Mouse (Mus musculus) limb, embryonic 10.5 days (tissue): ENCODE measurements around the gene Pidd1. TPM values are rescaled to one million over a fixed set of nuclear protein-coding genes. Genes with fewer than 3 reads are reported as not detected.
A peak's percentile ranks its signal among the peaks of the same experiment; 100 is the strongest.
"Not testable (repeated sequence)": the region's sequence is repeated elsewhere in the genome, so short reads cannot be mapped to it uniquely, and the experiment has no call there.

ENCODE experiments used
- DNase-seq: peaks from one replicate; pipeline ENCODE4 v3.0.0-alpha.2; 2017; ENCODE audit warnings: low spot score
- H3K27ac ChIP-seq: fragments of 300-500 bp; sonication (generic); 2 replicates; pipeline ENCODE4 v1.5.1; 2016; ENCODE audit warnings: mild to moderate bottlenecking
- H3K27me3 ChIP-seq: fragments of 300-500 bp; sonication (generic); 2 replicates; pipeline ENCODE4 v1.6.1; 2016; ENCODE audit warnings: low read depth, mild to moderate bottlenecking; ENCODE audit not compliant: poor library complexity, severe bottlenecking
- H3K36me3 ChIP-seq: fragments of 300-500 bp; sonication (generic); 2 replicates; pipeline ENCODE4 v1.6.1; 2016; ENCODE audit warnings: mild to moderate bottlenecking, moderate library complexity
- H3K4me1 ChIP-seq: fragments of 300-500 bp; sonication (generic); 2 replicates; pipeline ENCODE4 v1.6.1; 2016
- H3K4me3 ChIP-seq: fragments of 300-500 bp; sonication (generic); 2 replicates; pipeline ENCODE4 v1.5.1; 2016; ENCODE audit warnings: mild to moderate bottlenecking, moderate library complexity
- H3K9me3 ChIP-seq: fragments of 300-500 bp; sonication (generic); replicated peaks from 2 replicates; pipeline ENCODE4 v1.6.1; 2016; ENCODE audit warnings: mild to moderate bottlenecking
- WGBS: fragments of 180-500 bp; shearing (Covaris S2); methylation state at CpG from one replicate; pipeline ENCODE4 v1.1.7; 2016; 5-methylcytosine and 5-hydroxymethylcytosine counted together
- polyA plus RNA-seq: library from polyadenylated mRNA; unstranded; fragments of >200 nt; fragmentation: Nextera tagmentation; extraction: Ambion mirVana; gene quantifications from 2 replicates; pipeline ENCODE4 v1.2.1, GENCODE M21; 2016

Gene Pidd1
- polyA plus RNA-seq, 1 experiment from 2014 or later: 30.0 TPM

DNA sequence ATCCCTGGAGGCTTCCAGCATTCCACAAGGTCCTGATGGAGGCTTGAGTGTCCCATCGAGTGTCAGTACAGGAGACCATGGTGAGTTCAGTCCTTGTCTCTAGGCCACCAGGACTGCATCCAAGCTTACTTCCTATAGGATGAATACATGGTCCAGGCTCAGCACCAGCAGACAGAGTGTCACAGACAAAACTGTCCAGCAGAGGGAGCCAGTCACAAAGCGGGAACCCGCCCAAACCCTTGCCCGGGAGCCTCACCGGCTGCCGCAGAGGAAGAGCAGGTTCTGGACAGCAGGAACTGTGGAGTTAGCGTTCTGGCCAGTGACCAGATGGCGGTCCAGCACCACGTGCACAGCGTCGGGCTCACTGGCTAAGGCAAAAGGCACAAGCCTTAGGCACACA lies 35.0 kb downstream of the Pidd1 start:
- H3K4me3 ChIP-seq: no peak overlapping the region
- H3K36me3 ChIP-seq: peaks cover 50% of the 10 kb centered on the region
- DNase-seq: peak; percentile 91
- H3K4me1 ChIP-seq: peaks cover 15% of the 10 kb centered on the region
- H3K27me3 ChIP-seq: no peaks in the 10 kb centered on the region
- H3K9me3 ChIP-seq: no peaks in the 10 kb centered on the region
- 17% methylated on average over 11 of the region's 11 CpGs for WGBS
- H3K27ac ChIP-seq: peak overlapping the region; percentile 42; the same call in 1 of the 2 replicates

DNA sequence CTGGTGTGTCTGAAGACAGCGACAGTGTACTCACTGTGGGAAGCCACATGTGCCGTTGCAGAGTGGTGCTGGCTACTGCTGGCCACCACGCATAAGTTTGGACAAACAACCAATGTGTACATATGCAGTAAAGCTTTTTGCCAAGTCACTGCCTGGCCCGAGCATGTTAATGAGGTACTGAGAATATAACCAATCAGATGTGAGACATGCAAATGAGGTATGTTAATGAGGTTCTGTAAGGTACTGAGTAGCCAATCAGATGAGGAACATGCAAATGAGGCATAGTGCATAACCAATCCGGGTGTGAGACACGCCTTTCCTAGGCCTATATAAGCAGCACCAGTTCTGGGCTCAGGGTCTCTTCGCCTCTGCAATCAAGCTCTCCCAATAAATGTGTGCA lies 36.2 kb downstream of the Pidd1 start:
- not testable (repeated sequence) for H3K27me3 ChIP-seq, H3K4me1 ChIP-seq, H3K4me3 ChIP-seq, H3K9me3 ChIP-seq, DNase-seq, H3K27ac ChIP-seq
- H3K36me3 ChIP-seq: peaks cover 61% of the 10 kb centered on the region
- WGBS: 95% methylated on average over 7 of the region's 7 CpGs

DNA sequence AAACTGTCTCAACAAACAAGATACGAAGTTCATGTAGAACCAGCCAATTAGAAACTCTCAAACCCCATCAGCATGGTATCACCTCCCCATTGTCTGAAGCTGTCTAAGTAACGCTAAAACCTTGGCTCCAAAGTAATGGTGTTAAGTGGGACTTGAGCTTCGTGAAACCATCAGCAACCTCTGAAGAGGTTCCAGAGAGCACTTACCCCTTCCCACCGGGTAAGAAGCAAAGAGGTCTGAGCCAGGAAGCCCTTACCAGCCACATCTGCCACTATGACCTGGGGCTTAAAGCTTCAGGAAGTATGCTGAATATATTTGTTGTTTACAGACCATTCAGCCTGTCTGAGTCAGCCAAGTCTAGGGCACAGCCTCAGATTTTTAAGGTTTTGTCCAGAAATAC lies 38.4 kb downstream of the Pidd1 start:
- Histone ChIP-seq H3K27me3 (no peaks in the 10 kb centered on the region), H3K9me3 (no peaks in the 10 kb centered on the region), H3K27ac (no peak overlapping the region), H3K4me3 (no peak overlapping the region), H3K4me1 (peaks cover 6% of the 10 kb centered on the region; the same call in 1 of the 2 replicates), H3K36me3 (peaks cover 70% of the 10 kb centered on the region)
- no peak for DNase-seq
- WGBS: 84% methylated on average over 4 of the region's 4 CpGs

DNA sequence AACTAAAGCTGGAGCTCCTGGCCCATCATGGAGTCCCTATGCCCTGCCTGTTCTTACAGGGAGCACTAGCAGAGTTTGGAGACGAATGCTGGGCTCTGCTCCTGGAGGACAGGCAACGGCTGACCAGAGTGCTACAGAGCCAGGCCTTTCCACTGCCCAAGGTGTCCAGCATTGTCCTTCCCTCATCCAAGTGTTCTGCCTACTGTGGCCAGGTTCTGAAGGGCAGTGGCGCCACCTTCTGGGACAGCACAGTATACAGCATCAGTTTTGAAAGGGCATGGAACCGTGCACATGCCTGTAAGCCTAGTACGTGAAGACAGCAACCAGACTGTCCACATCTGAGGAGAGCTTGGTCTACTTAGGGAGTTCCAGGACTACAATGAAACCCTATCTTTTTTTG lies 40.5 kb downstream of the Pidd1 start:
- H3K27me3 ChIP-seq: no peaks in the 10 kb centered on the region
- WGBS: 63% methylated on average over 5 of the region's 5 CpGs
- DNase-seq: peak; percentile 65
- no peak overlapping the region for H3K27ac ChIP-seq
- H3K4me1 ChIP-seq: no peaks in the 10 kb centered on the region
- no peaks in the 10 kb centered on the region for H3K9me3 ChIP-seq
- H3K36me3 ChIP-seq: peaks cover 70% of the 10 kb centered on the region
- H3K4me3 ChIP-seq: no peak overlapping the region

DNA sequence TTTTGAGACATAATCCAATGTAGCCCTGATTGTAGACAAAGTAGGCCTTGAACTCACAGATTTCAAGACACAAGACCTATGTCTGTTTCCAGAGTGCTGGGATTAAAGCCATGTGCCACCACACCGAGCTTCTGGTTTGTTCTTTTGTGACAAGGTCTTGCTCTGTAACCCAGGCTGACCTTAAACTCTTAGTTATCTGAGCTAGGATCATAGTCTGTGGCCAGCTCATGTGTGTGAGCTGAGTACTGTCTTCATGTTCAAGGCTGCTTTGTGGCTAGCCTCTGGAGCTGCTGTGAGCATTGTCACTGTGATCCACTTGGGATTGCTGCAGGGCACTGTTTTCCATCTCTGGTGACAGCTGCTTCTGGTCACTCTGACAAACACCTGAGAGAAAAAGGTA lies 48.5 kb downstream of the Pidd1 start:
- H3K36me3 ChIP-seq: peaks cover 47% of the 10 kb centered on the region
- no peaks in the 10 kb centered on the region for H3K9me3 ChIP-seq
- WGBS: 88% methylated on average over 1 of the region's 1 CpGs
- H3K27ac ChIP-seq: no peak overlapping the region
- H3K4me1 ChIP-seq: peaks cover 16% of the 10 kb centered on the region
- no peaks in the 10 kb centered on the region for H3K27me3 ChIP-seq
- no peak overlapping the region for H3K4me3 ChIP-seq
- DNase-seq: no peak

DNA sequence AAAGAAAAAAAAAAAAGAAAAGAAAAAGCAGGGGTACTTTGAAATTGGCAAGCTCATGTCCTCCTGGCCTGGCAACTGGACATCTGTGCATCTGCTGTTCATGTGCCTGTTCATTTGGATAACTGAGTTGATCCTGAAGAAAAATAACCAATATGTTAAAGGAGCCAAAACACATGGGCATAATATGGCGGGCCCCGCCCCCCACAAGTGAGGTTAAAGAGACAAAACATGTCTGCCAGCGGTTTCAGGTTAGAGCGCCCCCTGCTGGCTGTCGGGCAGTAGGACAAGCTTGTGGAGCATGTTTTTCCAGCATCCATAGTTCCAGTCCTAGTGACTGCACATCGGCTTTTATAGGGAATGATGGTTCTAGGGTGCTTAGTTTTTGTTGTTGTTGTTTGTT lies 49.1 kb downstream of the Pidd1 start:
- DNase-seq: peak; percentile 90
- Histone ChIP-seq H3K36me3 (peaks cover 41% of the 10 kb centered on the region), H3K9me3 (no peaks in the 10 kb centered on the region), H3K4me3 (no peak overlapping the region), H3K4me1 (peaks cover 16% of the 10 kb centered on the region), H3K27ac (no peak overlapping the region), H3K27me3 (no peaks in the 10 kb centered on the region)
- 19% methylated on average over 6 of the region's 6 CpGs for WGBS

DNA sequence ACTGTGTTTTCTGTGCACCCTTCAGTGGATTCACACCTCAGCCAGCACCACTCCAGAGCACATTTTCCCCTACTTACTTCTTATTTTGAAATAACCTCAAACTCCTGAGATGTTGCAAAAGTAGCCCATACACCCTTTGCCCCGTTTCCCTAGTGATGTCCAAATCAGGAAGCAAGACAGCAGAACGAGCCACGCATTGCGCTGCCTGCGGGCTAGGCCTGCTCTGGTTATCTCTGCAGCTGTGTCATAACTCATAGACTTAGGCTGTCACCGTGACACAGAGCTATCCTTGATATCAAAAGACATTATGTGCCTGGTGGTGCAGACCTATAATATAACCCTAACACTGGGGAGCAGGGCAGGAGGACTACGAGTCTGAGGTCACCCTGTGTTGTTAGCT lies 49.7 kb downstream of the Pidd1 start:
- no peak for DNase-seq

DNA sequence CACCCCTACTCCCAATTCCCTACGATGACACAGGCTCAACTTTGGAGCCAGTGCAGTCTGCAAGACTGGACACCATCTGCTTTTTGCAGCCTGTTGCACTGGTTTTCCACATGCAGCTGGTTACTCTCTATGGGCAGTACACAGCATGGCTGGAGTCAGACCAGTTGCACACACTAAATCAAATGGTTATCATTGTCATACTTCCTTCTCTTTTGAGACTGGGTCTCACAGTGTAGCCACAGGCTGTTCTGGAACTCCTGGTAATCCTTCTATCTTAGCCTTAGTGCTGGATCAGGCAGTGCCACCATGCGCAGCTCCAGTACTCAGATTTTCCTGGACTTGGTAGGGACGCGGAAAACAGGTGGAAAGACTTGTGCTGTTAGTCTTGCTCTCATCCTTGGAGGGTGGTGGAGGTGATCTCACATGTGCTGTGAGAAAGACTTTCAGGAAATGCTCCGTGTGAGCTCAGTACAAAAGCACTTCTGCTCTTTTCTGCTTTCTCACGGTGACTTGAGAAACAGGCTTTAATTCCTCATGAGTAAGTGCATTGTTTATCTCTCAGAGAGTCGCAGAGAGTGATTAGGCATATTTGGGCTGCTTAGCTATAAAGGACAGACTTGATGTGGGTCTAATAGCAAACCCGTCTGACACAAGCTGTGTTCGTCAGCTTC lies 51.1 kb downstream of the Pidd1 start:
- no peaks in the 10 kb centered on the region for H3K9me3 ChIP-seq
- no peaks in the 10 kb centered on the region for H3K27me3 ChIP-seq
- 42% methylated on average over 9 of the region's 9 CpGs for WGBS
- peak overlapping the region; percentile 81 for H3K27ac ChIP-seq
- DNase-seq: no peak
- peak overlapping the region; percentile 78 for H3K4me3 ChIP-seq
- H3K36me3 ChIP-seq: peaks cover 20% of the 10 kb centered on the region
- peaks cover 16% of the 10 kb centered on the region for H3K4me1 ChIP-seq

More for the DNA sequence above, 49.7 kb downstream of the Pidd1 start:
- Histone ChIP-seq H3K36me3 (peaks cover 35% of the 10 kb centered on the region), H3K27ac (no peak overlapping the region), H3K9me3 (no peaks in the 10 kb centered on the region), H3K27me3 (no peaks in the 10 kb centered on the region), H3K4me3 (no peak overlapping the region), H3K4me1 (peaks cover 16% of the 10 kb centered on the region)
- 90% methylated on average over 7 of the region's 7 CpGs for WGBS

DNA sequence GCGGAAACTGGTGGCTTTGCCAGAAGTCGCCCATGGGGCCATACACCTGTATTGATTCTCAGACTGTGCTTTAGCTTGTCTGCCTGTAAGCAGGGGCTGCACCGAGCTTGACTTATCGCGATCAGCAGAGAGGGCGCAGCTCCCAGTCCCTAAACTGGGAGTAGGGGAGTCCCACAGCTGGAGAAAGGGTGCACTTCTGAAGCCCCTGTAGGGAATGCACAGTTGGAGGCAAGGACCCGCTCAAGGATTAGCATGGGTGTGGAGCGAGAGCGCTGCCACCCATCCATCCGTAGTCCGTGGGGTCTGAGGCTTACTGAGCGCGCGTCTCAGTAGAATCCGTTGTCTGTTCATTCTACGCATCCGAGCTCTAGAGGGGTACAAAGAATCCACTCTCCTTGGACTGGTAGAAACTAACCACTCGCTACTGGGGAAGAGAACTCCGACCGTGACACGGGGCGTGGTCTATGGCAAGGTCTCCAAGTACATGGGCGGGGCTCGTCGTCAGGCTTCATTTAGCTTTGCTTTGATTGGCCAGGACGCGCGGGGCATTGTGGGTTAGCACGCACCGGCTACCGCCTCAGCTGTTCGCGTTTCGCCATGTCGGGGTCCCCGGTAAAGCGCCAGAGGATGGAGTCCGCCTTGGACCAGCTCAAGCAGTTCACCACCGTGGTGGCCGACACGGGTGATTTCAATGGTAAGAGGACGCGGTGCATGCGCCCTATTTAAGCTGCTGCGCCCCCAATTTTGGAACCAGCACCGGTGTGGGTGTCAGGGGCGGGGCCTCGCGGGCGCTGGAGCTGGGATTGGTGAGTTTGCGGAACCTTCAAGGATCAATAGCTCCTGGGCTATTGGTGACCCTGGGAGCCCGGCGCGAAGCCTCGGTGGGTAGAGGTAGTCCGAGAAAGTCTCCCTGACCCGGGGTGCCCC lies 51.9 kb downstream of the Pidd1 start, which contains the start of gene Taldo1:
Gene Taldo1 (plus strand): TSS at position 575 of the 927 bp plus-strand sequence.
- peak within 1 kb of the TSS; percentile 81 for H3K27ac ChIP-seq
- WGBS: under 1% methylated on average over 57 of the region's 57 CpGs
- H3K4me1 ChIP-seq: peaks cover 16% of the 10 kb centered on the region
- H3K27me3 ChIP-seq: no peaks in the 10 kb centered on the region
- H3K36me3 ChIP-seq: peaks cover 17% of the 10 kb centered on the region
- peak; percentile 95 for DNase-seq
- H3K9me3 ChIP-seq: no peaks in the 10 kb centered on the region
- H3K4me3 ChIP-seq: peak within 1 kb of the TSS; percentile 78

DNA sequence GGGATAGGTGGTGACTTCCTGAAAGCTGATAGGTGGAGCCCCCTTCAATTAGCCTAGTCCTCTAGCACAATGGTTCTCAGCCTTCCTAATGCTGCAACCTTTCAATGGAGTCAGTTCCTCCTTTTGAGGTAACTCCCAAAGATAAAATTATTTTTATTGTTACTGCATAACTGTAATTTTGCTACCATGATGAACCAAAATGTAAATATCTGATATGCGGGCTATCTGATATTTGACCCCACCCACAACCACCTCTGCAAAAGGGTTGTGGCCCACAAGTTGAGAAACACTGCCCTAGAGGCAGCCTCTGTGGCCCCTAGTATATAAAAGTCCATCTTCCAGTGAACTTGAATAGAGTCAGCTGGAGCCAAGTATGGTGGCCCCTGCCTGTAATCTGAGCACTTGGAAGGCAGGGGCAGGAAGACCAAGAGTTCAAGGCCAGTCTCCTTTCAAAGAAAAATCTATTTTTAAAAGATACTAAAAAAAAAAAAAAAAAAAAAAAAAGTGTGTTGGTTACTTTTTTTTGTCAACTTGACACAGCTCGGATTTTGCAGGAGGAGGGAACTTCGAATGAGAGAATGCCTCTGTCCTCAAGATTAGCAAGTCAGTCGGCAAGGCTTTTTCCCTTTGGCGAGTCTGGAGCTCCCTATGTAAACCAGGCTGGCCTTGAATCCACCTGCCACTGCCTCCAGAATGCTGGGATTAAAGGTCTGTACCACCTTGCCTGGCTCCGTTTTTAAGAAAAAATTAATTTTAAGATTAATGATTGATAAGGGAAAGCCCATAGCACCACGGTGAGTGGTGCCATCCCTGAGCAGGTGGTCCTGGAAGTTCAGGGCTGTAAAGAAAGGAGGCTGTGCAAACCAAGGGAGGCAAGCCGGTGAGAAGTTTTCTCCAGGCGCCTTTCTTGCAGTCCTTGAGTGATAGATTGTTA lies 53.2 kb downstream of the Pidd1 start:
- H3K4me1 ChIP-seq: peaks cover 16% of the 10 kb centered on the region
- H3K27me3 ChIP-seq: no peaks in the 10 kb centered on the region
- 59% methylated on average over 9 of the region's 9 CpGs for WGBS
- DNase-seq: no peak
- H3K27ac ChIP-seq: no peak overlapping the region
- H3K9me3 ChIP-seq: no peaks in the 10 kb centered on the region
- peaks cover 4% of the 10 kb centered on the region; the same call in 1 of the 2 replicates for H3K36me3 ChIP-seq
- H3K4me3 ChIP-seq: no peak overlapping the region

DNA sequence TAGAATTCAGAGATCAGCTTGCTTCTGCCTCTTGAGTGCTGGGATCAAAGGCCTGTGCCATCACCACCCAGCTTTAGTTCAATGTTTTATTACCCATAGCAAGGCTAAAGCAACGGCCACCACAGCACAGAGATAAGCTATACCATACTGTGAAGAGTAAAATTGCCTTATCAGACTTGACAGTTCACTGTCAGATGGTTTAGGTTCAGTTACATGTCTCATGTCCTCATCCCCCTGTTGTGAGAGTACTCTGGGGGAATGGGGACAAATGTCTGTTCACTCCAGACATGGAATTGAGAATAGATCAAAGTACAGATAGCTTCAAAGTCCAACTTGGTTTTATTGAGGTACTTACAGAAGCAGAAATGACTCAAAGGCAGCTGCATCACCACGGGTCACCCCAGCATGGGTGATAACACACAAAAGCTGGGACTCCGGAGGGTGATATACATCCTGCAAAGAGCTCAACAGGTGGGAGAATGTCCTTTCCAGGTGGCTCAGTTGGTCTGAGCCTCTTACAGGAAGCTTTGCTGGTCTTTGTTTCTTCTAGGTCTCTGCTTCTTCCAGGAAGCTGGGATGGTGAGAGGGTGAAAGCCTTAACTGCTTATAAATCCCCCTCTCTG lies 55.2 kb downstream of the Pidd1 start:
- no peaks in the 10 kb centered on the region for H3K9me3 ChIP-seq
- DNase-seq: no peak
- no peak overlapping the region for H3K4me3 ChIP-seq
- WGBS: 53% methylated on average over 3 of the region's 3 CpGs
- no peak overlapping the region for H3K27ac ChIP-seq
- peaks cover 16% of the 10 kb centered on the region for H3K4me1 ChIP-seq
- no peaks in the 10 kb centered on the region for H3K36me3 ChIP-seq
- 0 out of 2 replicates have a peak, but pooled peaks cover 8% of the 10 kb centered on the region for H3K27me3 ChIP-seq
